Mouse (Mus musculus) spleen, postnatal 0 days (tissue): ENCODE results near the gene Aes. TPM values are rescaled to one million over a fixed set of nuclear protein-coding genes. Genes with fewer than 3 reads are reported as not detected.

Experiments used
- polyA plus RNA-seq: library from polyadenylated mRNA; unstranded; fragments of >200 nt; fragmentation: Nextera tagmentation; extraction: Ambion mirVana; gene quantifications from 2 replicates; pipeline ENCODE4 v1.2.1, GENCODE M21; 2015

The Aes gene
- 209 and 247 TPM in 2 replicates for polyA plus RNA-seq

DNA sequence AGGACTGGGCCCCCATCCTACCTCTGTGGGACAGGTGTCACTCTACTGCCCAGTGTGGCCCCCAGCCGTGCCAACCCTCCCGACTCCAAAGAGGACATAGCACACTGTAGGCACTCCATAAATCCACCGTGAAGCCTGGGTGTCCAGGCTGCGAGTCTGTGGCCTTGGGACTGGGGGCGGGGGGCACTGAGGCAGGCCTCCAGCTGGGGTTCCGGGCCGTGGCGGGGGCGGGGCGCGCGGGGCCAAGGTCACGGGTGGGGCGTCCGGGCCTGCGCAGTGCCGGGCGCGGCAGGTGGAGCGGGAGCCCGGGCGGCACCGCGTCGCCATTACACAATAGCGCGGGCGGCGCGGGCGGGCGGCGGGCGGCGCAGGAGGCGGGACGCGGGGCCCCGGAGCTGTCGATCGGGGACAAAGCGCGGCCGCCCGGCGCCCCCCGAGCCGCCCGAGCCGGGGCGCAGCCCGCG lies at the start of gene Aes:
Gene Aes (plus strand): TSS at position 326 of the 464 bp plus-strand sequence.

DNA sequence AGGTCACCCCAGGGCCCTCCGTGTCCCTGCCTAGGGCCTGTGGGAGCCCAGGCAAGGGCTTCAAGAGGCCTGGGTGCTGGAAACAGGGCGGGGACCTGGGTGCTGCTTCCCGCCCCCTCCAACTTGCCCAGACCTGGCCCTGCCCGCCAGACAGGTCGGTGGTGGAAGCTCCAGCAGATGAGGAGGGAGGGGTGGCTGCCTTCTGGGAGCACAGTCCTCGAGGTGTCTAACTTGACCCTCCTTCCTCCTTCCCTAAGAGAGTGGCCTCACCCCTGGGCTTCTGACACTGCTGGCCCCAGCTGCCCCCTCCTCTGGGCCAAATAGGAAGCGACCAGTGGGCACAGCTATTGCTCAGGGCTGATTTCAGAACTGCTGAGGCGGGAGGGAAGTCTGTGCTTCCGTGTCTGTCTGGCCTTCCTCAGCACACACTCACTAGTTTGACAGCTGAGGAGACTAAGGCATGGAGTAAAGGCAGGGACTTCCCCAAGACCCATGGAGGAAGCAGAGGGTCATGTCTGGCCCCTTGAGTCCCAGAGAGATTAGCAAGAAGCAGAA lies 35.2 kb upstream of the Aes start, which contains the start of gene Gna15:
Gene Gna15 (minus strand): TSS at position 175 of the 555 bp plus-strand sequence.

DNA sequence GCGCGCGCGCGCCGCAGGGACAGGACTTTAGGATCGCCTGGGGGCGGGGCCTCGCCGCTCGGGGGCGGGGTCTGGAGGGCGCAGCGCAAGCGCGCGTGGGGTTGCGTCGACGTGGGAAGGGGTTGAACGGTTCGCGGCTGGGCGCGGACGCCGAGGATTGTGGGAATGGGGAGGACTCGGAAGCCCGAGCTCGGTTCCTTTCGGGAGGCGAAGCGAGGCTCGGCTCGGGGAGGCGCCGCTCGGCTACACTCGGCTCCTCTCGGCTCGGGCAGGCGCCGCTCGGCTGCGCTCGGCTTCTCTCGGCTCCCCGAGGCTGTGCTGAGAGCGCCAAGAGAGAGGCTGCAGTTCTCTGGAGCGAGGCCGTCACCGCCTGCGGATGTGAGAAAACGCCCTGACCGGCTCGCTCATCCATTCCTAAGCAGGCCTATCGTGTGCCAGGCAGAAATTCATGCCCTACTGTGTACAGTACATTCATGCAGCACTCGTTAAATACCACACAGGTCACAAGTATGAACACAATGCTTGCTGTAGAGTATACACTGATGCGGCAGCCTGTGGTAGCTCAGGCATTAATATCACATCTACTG lies 14.0 kb upstream of the Aes start, which contains the start of gene Gna11:
Gene Gna11 (minus strand): TSS at position 30 of the 587 bp plus-strand sequence.

DNA sequence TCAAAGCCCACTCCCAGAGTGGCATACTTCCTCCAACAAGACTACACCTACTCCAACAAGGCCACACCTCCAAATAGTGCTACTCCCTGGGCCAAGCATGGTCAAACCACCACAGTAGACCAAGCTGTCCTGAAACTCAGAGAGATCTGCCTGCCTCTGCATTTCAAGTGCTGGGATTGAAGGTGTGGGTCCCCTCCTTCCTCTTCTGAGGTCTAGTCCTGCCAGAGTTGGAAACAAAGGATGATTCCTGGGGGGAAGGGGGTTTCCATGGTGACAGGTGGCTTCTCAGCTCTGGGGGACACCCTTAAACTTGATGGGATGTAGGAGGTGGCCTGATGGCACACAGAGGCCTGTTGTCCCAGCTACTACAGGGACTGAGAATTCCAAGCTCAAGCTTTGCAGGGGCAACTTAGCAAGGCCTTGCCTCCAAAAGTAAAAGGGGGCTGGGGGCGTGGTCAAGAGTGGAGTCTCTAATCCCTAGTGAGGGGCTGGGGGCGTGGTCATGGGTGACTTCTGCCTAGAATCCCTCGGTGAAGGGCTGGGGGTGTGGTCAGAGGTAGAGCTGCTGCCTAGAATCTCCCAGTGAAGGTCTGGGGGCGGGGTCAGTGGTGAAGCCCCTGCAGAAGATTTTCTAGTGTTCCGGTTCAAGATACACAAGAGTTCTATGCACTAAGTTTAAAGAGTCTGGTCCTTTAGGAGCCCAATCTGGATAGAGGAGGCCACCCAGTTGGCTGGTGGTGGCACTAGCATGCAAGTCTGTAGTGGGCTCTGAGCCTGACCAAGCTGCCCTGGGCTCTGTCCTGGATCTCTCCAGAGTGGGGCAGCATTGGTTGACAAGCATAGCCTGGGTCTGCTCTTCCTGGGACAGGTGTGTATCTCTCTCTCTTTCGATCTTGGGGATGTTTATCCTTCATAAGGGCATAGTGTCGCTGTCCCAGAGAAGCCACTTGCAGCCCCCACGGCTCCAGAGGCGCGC lies 15.1 kb downstream of the Aes start, which contains the start of gene Tle2:
Gene Tle2 (plus strand): TSS at position 481 of the 976 bp plus-strand sequence.

DNA sequence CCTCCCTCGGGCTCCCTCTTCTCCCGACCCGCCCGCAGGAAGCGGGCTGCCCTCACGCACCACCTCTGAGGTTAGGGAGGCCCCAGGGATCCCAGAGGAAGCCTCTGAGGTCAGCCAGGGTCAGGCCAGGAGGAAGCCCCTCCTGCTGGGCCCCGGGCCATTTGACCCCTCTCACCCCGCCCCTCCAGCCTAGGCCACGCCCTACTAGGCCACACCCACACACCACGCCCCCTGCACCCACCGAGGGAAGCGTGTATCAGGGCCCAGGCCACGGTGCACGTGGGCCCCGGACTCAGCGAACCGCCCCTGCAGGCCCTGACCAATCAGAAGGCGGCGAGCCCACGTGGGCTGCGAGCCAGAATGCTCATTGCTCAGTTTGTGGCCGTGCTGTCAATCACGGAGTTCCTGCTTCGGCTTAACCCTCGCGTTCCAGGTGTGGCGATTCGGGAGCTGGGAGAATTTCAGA lies 41.5 kb downstream of the Aes start, which contains the start of gene Tle6:
Gene Tle6 (minus strand): TSS at position 336 of the 466 bp plus-strand sequence.

DNA sequence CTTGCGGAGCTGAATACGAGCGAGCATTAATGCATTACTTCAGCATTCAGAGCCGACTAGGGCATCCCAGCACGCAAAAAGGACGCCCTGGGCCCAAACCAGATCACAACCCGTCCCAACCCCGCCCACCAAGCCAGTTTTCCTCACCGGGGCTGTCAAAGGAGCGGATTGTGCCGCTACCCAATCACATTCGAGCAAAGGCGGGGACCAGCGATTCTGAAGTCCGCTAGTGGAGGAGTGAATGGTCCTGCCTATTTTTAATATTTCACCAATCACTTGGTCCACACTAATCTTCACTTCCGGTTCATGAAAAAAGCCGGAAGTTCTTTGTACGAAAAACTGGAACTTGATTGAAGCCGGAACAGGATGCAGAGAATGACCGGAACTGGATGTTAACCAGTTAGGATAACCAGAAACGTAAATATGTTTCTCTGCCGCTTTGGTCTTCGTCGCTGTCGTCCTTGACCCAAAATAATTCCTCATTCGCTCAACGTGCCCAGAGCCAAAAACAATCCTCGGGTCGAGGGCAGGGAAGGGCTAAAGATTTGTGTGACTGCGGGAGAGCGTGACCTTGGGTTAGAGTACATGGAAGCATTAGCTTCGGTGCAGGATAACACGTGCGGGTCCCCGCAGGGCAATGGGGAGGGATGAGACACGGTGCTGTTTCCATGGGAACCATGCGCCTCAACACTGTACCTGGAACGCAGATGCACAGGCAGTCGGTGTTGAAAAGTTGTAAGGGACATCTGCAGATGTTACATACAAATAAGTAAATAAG lies 46.9 kb downstream of the Aes start, which contains the start of gene BC025920:
Gene BC025920 (plus strand): TSS at position 297 of the 778 bp plus-strand sequence.

Other genes with a start within 250 kb of the Aes start
- gene Cactin, start 238.4 kb upstream of the Aes start, polyA plus RNA-seq: 27.4 and 29.3 TPM in 2 replicates
- gene Tbxa2r, start 230.8 kb upstream of the Aes start, polyA plus RNA-seq: 13.1 and 18.9 TPM in 2 replicates
- gene Gipc3, start 216.2 kb upstream of the Aes start, polyA plus RNA-seq: 0.05 and 0.08 TPM in 2 replicates
- gene Hmg20b, start 209.0 kb upstream of the Aes start, polyA plus RNA-seq: 48.0 and 50.8 TPM in 2 replicates
- 14.5 and 14.7 TPM in 2 replicates for gene Mfsd12, start 202.0 kb upstream of the Aes start, polyA plus RNA-seq
- gene 4930404N11Rik, start 193.7 kb upstream of the Aes start, polyA plus RNA-seq: 2.2 and 2.5 TPM in 2 replicates
- 142 and 145 TPM in 2 replicates for gene Fzr1, start 181.0 kb upstream of the Aes start, polyA plus RNA-seq
- gene Dohh, start 175.1 kb upstream of the Aes start, polyA plus RNA-seq: 71.6 and 73.6 TPM in 2 replicates
- gene Gm48551, start 175.0 kb upstream of the Aes start, polyA plus RNA-seq: 1.6 and 1.8 TPM in 2 replicates
- gene Gm48552, start 170.5 kb upstream of the Aes start, polyA plus RNA-seq: 0.59 TPM in 1 of 2 replicates, not detected in the other
- gene Smim24, start 166.4 kb upstream of the Aes start, polyA plus RNA-seq: 2.9 and 3.5 TPM in 2 replicates
- 23.4 and 30.6 TPM in 2 replicates for gene Nfic, start 103.9 kb upstream of the Aes start, polyA plus RNA-seq
- 0.07 and 0.20 TPM in 2 replicates for gene Celf5, start 76.8 kb upstream of the Aes start, polyA plus RNA-seq
- 34.4 and 39.8 TPM in 2 replicates for gene Ncln, start 63.1 kb upstream of the Aes start, polyA plus RNA-seq
- gene S1pr4, start 59.4 kb upstream of the Aes start, polyA plus RNA-seq: 16.0 and 23.3 TPM in 2 replicates
- 13.1 and 15.7 TPM in 2 replicates for gene Gna15, start 35.3 kb upstream of the Aes start, polyA plus RNA-seq
- gene Gna11, start 14.3 kb upstream of the Aes start, polyA plus RNA-seq: 14.8 and 19.3 TPM in 2 replicates
- gene Tle2, start 15.1 kb downstream of the Aes start, polyA plus RNA-seq: 20.3 and 29.4 TPM in 2 replicates
- 5.4 and 7.7 TPM in 2 replicates for gene Tle6, start 41.6 kb downstream of the Aes start, polyA plus RNA-seq
- gene BC025920, start 46.8 kb downstream of the Aes start, polyA plus RNA-seq: 0.66 and 0.74 TPM in 2 replicates
- 14.4 and 17.7 TPM in 2 replicates for gene Sirt6, start 68.3 kb downstream of the Aes start, polyA plus RNA-seq
- gene Ankrd24, start 69.1 kb downstream of the Aes start, polyA plus RNA-seq: 2.4 and 3.3 TPM in 2 replicates
- gene Gm10778, start 89.6 kb downstream of the Aes start, polyA plus RNA-seq: 1.9 and 2.2 TPM in 2 replicates
- gene Zfp433, start 145.3 kb downstream of the Aes start, polyA plus RNA-seq: 6.6 and 6.8 TPM in 2 replicates
- 0.89 and 1.9 TPM in 2 replicates for gene Gm3055, start 211.7 kb downstream of the Aes start, polyA plus RNA-seq